Mouse (Mus musculus): ENCODE results near the gene Rabggtb. TPM values are rescaled to one million over a fixed set of nuclear protein-coding genes. Genes with fewer than 3 reads are reported as not detected.

Rabggtb gene
- polyA plus RNA-seq, 1 experiment from 2014 or later, result 62.2 TPM

DNA sequence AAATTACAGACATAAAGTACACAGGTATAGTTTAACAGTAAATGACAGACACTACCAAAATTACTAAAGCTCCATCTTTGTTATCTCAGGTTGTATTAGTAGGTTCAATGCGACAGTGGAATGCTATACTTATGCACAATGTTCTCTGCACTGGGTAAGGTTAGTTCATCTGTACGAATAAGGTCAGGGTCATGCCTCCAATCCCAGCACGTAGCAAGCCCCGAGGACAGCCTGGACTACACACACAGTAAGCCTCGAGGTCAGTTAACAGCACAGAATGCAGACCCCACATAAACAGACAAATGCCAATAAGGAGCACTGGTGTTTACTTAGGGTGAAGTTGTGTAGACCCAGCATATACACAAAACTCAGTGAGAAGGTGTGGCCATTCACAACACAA lies 3.9 kb downstream of the Rabggtb start:
- Histone ChIP-seq H3K27ac (ENCODE audit: low read depth, low read length) (no peak overlapping the region), H3K9ac (ENCODE audit: low read depth, low read length) (no peak overlapping the region), H3K4me1 (ENCODE audit: control insufficient read depth, insufficient read depth, low read depth, low read length) (peaks cover 29% of the 10 kb centered on the region), H3K4me3 (ENCODE audit: low read length) (no peak overlapping the region), H3K4me2 (ENCODE audit: low read length) (no peak overlapping the region), H3K36me3 (ENCODE audit: control insufficient read depth, insufficient read depth, low read length) (peaks cover 46% of the 10 kb centered on the region), H3K27me3 (replicated peaks; ENCODE audit: control insufficient read depth, insufficient read depth, low read length) (no peaks in the 10 kb centered on the region), H3K9me3 (ENCODE audit: control insufficient read depth, low read length) (no peaks in the 10 kb centered on the region)
- no peak for ATAC-seq
- WGBS, result 68% methylated on average over 5 of the region's 5 CpGs

DNA sequence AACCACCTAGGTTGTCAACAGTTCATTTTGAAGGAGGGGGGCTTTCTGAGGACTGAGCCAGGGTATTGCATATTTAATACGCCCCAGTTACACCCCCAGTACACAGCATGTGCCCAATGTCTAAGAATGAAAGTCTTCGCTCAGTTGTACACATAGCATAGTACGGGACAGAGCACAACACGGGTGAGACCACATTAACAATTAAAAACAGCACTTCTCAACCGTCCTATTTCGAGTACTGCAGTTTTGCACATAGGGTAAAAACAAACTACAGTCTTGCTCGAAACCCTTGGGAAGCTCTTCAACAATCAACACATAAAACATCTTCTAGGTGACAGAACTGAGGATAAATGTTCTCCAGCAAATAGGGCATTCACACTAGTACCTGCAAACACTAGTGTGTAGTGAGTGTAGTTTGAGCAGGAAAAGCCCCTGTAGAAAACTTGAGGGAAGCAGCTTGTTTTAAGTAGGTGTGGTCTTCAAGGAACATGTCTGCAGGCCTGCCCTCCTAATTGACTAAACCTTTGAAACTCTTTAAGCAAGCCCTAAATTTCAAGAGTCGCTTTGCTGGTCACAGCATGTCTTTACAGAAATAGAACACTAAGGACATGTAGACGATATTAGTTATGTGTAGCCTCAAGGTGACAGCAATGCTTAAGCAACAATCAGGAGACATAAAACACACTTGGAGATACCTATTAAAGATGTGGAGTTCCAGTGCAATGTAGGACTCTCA lies 6.5 kb downstream of the Rabggtb start, which contains the start of gene Msh4:
Msh4 (minus strand) TSS at position 3 of the 736 bp plus-strand sequence.
- no peak within 1 kb of the TSS for H3K27ac ChIP-seq (ENCODE audit: low read depth, low read length)
- H3K4me2 ChIP-seq (ENCODE audit: low read length), result no peak within 1 kb of the TSS
- no peak within 1 kb of the TSS for H3K4me3 ChIP-seq (ENCODE audit: low read length)
- peak; percentile 38; the same call in 1 of the 2 replicates for ATAC-seq
- H3K9me3 ChIP-seq (ENCODE audit: control insufficient read depth, low read length), result no peaks in the 10 kb centered on the region
- H3K27me3 ChIP-seq (replicated peaks; ENCODE audit: control insufficient read depth, insufficient read depth, low read length), result no peaks in the 10 kb centered on the region
- peaks cover 19% of the 10 kb centered on the region for H3K4me1 ChIP-seq (ENCODE audit: control insufficient read depth, insufficient read depth, low read depth, low read length)
- peaks cover 50% of the 10 kb centered on the region for H3K36me3 ChIP-seq (ENCODE audit: control insufficient read depth, insufficient read depth, low read length)
- 86% methylated on average over 9 of the region's 9 CpGs for WGBS
- no peak within 1 kb of the TSS for H3K9ac ChIP-seq (ENCODE audit: low read depth, low read length)

DNA sequence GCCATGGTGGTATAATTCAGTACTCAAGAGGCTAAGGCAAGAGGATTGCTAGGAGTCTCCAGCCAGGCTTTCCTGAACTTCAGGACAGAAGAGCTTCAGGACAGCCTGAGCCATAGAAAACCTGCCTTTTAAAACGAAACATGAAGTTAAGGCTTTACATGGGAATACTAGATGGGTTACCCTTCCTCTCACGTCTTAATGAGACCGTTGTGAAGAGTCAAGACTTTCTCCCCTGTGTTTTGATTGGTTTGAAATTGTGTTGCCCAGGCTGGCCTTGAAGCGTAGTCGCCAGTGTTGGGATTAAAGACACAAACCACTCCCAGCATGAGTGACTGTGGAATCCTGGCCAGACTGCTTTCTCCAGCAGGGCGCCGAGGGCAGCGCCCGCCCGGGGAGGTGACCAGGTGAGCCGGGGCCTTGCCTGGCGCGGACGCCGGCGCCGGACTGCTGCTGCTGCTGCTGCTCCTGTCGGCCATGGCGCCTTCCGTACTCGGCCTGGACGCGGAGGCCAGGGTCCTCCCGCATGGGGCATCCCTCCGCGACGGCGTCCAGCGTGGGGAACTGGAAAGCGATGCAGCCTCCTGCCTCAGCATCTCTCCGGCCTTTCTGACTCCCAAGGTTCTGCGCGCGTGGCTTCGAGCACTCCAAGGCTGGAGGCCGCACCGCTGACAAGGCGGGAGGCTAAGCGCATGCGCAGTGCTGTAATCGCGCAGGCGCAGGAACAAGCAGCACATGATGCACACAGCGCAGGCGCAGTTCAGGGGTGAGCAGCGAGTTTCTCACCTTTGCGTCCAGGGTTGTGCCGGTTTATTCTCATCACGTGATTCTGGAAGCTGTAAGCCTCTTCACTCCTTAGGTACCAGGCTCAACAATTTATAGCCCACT lies 7.3 kb downstream of the Rabggtb start:
- Histone ChIP-seq H3K4me1 (ENCODE audit: control insufficient read depth, insufficient read depth, low read depth, low read length) (peaks cover 11% of the 10 kb centered on the region), H3K9ac (ENCODE audit: low read depth, low read length) (no peak overlapping the region), H3K27me3 (replicated peaks; ENCODE audit: control insufficient read depth, insufficient read depth, low read length) (no peaks in the 10 kb centered on the region), H3K36me3 (ENCODE audit: control insufficient read depth, insufficient read depth, low read length) (peaks cover 50% of the 10 kb centered on the region), H3K4me3 (ENCODE audit: low read length) (no peak overlapping the region), H3K27ac (ENCODE audit: low read depth, low read length) (no peak overlapping the region), H3K4me2 (ENCODE audit: low read length) (no peak overlapping the region), H3K9me3 (ENCODE audit: control insufficient read depth, low read length) (no peaks in the 10 kb centered on the region)
- peak; percentile 46 for ATAC-seq
- WGBS, result 86% methylated on average over 49 of the region's 49 CpGs

DNA sequence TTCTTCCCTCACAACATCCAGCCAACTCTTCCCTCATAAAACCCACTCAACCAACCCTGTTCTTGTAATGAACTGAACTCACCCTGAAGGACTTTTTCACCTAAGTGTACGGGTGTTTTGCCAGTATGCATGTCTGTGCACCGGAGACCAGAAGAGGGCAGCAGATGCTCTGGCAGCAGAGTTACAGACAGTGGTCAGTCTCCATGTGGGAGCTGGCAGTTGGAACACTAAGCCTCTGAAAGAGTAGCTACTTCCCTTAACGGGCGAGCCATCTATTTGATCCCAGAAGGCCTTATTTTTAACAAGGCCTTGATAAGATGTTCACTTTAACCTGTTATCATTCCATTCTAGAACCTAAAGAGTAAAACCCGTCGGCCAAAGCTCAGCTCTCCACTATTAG lies 8.2 kb downstream of the Rabggtb start:
- H3K4me2 ChIP-seq (ENCODE audit: low read length), result no peak overlapping the region
- no peak overlapping the region for H3K9ac ChIP-seq (ENCODE audit: low read depth, low read length)
- H3K36me3 ChIP-seq (ENCODE audit: control insufficient read depth, insufficient read depth, low read length), result peaks cover 45% of the 10 kb centered on the region
- no peaks in the 10 kb centered on the region for H3K27me3 ChIP-seq (replicated peaks; ENCODE audit: control insufficient read depth, insufficient read depth, low read length)
- 62% methylated on average over 6 of the region's 6 CpGs for WGBS
- ATAC-seq, result peak; percentile 58
- no peak overlapping the region for H3K4me3 ChIP-seq (ENCODE audit: low read length)
- peaks cover 9% of the 10 kb centered on the region; the same call in 1 of the 2 replicates for H3K4me1 ChIP-seq (ENCODE audit: control insufficient read depth, insufficient read depth, low read depth, low read length)
- no peaks in the 10 kb centered on the region for H3K9me3 ChIP-seq (ENCODE audit: control insufficient read depth, low read length)
- H3K27ac ChIP-seq (ENCODE audit: low read depth, low read length), result no peak overlapping the region

DNA sequence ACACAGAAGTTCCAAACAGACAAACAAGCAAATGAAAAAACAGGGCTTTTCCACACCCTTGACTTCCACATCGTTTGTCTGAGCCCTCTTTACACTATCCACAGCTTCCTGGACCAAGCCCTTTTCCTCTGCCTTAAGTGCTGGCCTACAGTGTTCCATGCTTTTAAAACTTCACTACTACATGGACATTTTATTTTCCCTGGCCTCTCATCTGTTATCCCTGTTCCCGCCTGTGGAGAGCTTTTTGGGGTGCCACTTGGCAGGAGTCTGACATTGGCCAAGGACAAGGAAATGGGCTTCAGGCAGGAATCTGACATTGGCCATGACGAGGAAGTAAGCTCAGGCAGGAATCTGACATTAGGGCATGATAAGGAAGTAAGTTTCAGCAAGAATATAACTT lies 10.2 kb downstream of the Rabggtb start:
- Histone ChIP-seq H3K4me3 (ENCODE audit: low read length) (no peak overlapping the region), H3K4me1 (ENCODE audit: control insufficient read depth, insufficient read depth, low read depth, low read length) (no peaks in the 10 kb centered on the region), H3K27me3 (replicated peaks; ENCODE audit: control insufficient read depth, insufficient read depth, low read length) (no peaks in the 10 kb centered on the region), H3K9me3 (ENCODE audit: control insufficient read depth, low read length) (no peaks in the 10 kb centered on the region), H3K9ac (ENCODE audit: low read depth, low read length) (no peak overlapping the region), H3K27ac (ENCODE audit: low read depth, low read length) (no peak overlapping the region), H3K36me3 (ENCODE audit: control insufficient read depth, insufficient read depth, low read length) (peaks cover 30% of the 10 kb centered on the region), H3K4me2 (ENCODE audit: low read length) (no peak overlapping the region)
- WGBS, result 74% methylated on average over 3 of the region's 3 CpGs
- no peak for ATAC-seq

DNA sequence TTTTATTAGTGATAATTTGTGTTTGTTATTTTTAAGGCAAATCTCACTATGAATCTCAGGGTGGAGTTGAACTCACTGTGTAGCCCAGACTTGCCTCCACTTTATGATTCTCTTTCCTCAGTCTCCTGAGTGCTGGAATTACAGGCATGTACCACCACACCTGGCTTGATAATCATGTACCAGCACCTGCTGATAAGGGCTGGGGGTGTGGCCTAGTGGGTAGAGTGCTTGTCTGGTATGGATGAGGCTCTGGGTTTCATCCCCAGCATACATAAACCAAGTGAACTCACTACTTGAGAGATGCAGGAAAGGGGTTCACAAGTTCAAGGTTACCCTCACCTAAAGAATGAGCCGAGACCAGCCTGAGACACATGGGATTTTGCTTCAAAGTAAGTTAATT lies 10.9 kb downstream of the Rabggtb start:
- Histone ChIP-seq H3K4me3 (ENCODE audit: low read length) (no peak overlapping the region), H3K9ac (ENCODE audit: low read depth, low read length) (no peak overlapping the region), H3K4me2 (ENCODE audit: low read length) (no peak overlapping the region), H3K36me3 (ENCODE audit: control insufficient read depth, insufficient read depth, low read length) (peaks cover 29% of the 10 kb centered on the region), H3K27ac (ENCODE audit: low read depth, low read length) (no peak overlapping the region), H3K9me3 (ENCODE audit: control insufficient read depth, low read length) (no peaks in the 10 kb centered on the region), H3K4me1 (ENCODE audit: control insufficient read depth, insufficient read depth, low read depth, low read length) (no peaks in the 10 kb centered on the region), H3K27me3 (replicated peaks; ENCODE audit: control insufficient read depth, insufficient read depth, low read length) (no peaks in the 10 kb centered on the region)
- 84% methylated on average over 1 of the region's 1 CpGs for WGBS
- ATAC-seq, result no peak

DNA sequence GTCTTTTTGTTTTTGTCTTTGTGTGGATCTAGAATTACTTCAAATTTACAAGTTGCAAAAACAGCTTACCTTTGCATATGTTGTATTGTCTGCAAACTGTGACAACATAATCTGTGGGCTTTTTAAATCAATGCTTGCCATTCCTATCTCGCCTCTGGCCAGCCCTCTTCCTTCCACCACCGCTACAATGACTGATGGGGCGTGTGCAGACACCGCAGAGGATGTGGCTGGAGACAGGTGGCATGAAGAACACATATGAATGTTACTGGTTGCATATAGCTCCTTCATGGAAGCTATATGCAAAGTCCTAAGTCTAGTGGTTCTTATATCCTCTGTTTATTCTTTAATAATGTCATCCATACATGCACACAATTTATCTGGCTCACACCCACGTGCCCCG lies 15.6 kb downstream of the Rabggtb start:
- no peak for ATAC-seq
- H3K4me1 ChIP-seq (ENCODE audit: control insufficient read depth, insufficient read depth, low read depth, low read length), result no peaks in the 10 kb centered on the region
- H3K9ac ChIP-seq (ENCODE audit: low read depth, low read length), result no peak overlapping the region
- no peak overlapping the region for H3K4me3 ChIP-seq (ENCODE audit: low read length)
- H3K9me3 ChIP-seq (ENCODE audit: control insufficient read depth, low read length), result no peaks in the 10 kb centered on the region
- H3K4me2 ChIP-seq (ENCODE audit: low read length), result no peak overlapping the region
- no peaks in the 10 kb centered on the region for H3K36me3 ChIP-seq (ENCODE audit: control insufficient read depth, insufficient read depth, low read length)
- no peaks in the 10 kb centered on the region for H3K27me3 ChIP-seq (replicated peaks; ENCODE audit: control insufficient read depth, insufficient read depth, low read length)
- no peak overlapping the region for H3K27ac ChIP-seq (ENCODE audit: low read depth, low read length)
- WGBS, result 83% methylated on average over 6 of the region's 6 CpGs

DNA sequence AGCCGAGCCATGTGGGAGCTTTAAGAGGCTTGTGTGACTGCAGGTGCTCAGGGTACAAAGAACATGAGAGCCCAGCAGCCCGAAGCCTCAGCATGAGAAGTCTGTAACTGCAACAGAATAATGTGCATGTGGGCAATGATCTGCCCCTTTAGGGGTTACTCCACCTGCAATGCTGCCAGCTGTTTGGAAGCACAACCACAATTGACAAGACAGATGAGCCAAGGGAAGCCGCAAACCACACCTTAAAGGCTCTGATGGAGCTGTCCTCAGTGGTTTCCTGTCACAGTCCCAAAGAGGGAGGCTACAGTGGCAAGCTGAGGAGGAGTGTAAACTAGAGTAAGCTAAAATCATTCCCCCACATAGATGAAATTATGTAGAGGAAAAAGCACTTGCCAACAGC lies 17.4 kb downstream of the Rabggtb start:
- no peak for ATAC-seq
- H3K4me3 ChIP-seq (ENCODE audit: low read length), result no peak overlapping the region
- H3K27ac ChIP-seq (ENCODE audit: low read depth, low read length), result no peak overlapping the region
- H3K36me3 ChIP-seq (ENCODE audit: control insufficient read depth, insufficient read depth, low read length), result no peaks in the 10 kb centered on the region
- no peaks in the 10 kb centered on the region for H3K27me3 ChIP-seq (replicated peaks; ENCODE audit: control insufficient read depth, insufficient read depth, low read length)
- no peaks in the 10 kb centered on the region for H3K9me3 ChIP-seq (ENCODE audit: control insufficient read depth, low read length)
- no peaks in the 10 kb centered on the region for H3K4me1 ChIP-seq (ENCODE audit: control insufficient read depth, insufficient read depth, low read depth, low read length)
- H3K4me2 ChIP-seq (ENCODE audit: low read length), result no peak overlapping the region
- no peak overlapping the region for H3K9ac ChIP-seq (ENCODE audit: low read depth, low read length)
- 86% methylated on average over 3 of the region's 3 CpGs for WGBS

DNA sequence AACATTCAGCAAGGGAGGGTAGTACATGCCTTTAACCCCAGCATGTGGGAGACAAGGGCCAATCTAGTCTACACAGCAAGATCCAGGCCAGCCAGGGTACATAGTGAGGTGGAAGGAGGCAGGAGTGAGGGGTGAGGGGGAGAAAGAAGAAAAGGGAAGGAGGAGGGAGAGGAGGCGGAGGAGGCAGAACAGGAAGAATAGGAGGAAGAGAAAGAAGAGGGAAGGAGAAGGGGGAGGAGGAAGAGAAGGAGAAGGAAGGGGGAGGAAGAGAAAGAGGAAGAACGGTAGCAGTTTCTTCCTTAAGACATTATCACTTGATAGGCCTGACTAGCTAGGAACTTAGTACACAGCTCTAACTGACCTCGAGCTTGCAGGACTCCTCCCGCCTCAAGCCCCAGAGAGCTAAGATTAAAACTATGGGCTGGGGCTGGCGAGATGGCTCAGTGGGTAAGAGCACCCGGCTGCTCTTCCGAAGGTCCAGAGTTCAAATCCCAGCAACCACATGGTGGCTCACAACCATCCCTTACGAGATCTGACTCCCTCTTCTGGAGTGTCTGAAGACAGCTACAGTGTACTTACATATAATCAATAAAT lies 23.5 kb downstream of the Rabggtb start:
- no peak for ATAC-seq
- Histone ChIP-seq H3K9me3 (ENCODE audit: control insufficient read depth, low read length) (no peaks in the 10 kb centered on the region), H3K27ac (ENCODE audit: low read depth, low read length) (no peak overlapping the region), H3K36me3 (ENCODE audit: control insufficient read depth, insufficient read depth, low read length) (no peaks in the 10 kb centered on the region), H3K4me2 (ENCODE audit: low read length) (no peak overlapping the region), H3K4me1 (ENCODE audit: control insufficient read depth, insufficient read depth, low read depth, low read length) (no peaks in the 10 kb centered on the region), H3K27me3 (replicated peaks; ENCODE audit: control insufficient read depth, insufficient read depth, low read length) (no peaks in the 10 kb centered on the region), H3K4me3 (ENCODE audit: low read length) (no peak overlapping the region), H3K9ac (ENCODE audit: low read depth, low read length) (no peak overlapping the region)
- 77% methylated on average over 7 of the region's 8 CpGs for WGBS

All from hindbrain, embryonic 16.5 days (tissue).